Mouse (Mus musculus): ENCODE results near the gene Ripor2. TPM values are rescaled to one million over a fixed set of nuclear protein-coding genes. Genes with fewer than 3 reads are reported as not detected.
A peak's percentile ranks its signal among the peaks of the same experiment; 100 is the strongest.

Gene Ripor2
- 3.4 and 20.0 TPM in 2 replicates for total RNA-seq (2021)
- long read RNA-seq, experiment 1, partial matches to known transcripts = 0 of 2 reads
- long read RNA-seq, experiment 1, other reads (novel, unspliced or antisense) = 2 of 2 reads
- long read RNA-seq, experiment 2, partial matches to known transcripts = 0 of 3 reads
- long read RNA-seq, experiment 2, other reads (novel, unspliced or antisense) = 3 of 3 reads

- DNase-seq = no peak
Observed at GRCm38 (mm10) chr13:24581833-24582232, at the start of gene Ripor2. Ripor2 (plus strand) TSS chr13:24582189.

DNA sequence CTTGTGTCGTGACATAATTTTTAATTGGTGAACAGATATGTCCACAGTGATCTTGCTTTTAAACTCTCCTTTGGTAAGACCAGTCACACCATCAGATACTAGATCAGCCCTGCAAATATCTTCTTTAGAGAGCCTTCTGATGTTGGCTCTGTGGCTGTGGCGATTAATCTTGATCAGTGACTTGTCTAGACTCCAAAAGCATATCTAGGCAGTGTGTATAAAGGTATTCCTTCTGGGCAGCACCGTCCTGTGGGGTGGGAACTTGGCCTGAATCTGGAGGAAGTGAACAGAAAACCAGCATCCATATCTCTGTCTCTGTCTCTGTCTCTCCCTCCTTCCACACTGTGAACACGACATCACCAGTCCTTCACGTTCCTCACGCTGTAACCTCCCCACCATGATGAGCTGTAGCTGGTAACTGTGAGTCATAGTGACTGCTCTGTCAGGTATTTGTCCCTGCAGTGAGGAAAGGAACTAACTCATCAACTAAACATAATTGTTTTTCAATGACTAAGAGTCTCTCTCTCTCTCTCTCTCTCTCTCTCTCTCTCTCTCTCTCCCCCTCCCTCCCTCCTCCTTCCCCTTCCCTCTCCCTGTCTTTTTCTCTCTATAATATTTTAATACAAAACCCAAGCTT lies 45.3 kb upstream of the Ripor2 start:
- DNase-seq = peak; percentile 27

DNA sequence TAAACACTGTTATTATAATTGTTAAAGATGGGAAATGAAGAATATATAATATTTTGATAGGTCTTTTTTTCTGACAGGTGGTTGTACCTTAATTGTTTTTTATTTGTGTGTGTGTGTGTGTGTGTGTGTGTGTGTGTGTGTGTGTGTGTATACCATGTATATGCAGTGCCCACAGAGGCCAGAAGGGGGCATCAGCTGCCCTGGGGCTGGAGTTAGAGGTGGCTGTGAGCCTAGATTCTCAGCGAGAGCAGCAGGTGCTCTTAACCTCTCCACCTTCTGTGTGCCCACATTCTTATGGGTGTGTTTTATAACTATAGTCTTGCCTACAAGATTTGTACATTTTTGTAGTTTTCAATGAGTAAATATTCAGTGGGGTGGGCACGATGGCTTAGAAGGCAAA lies 44.0 kb upstream of the Ripor2 start:
- no peak for DNase-seq

GRCm38 (mm10) chr13:24538941-24539340 lies 43.0 kb upstream of the Ripor2 start:
- no peak for DNase-seq

DNA sequence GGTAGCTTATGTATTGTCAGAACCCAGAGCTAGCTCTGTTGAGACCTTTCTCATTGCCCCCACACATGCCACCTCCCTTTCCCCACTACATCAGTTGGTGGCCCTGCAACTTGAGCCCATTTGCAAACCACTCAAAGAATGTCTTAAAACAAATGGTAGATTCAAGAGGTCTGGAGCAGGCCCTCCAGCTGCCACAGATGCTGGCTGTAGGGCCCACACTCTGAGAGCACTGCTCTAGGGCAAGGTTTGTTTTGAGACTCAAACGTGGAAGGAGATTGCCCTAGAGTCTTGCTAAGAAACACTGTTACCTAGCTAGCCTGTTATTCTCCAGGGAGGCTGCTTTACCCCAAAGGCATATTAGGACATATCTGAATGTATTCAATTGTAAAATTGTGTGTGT lies 36.3 kb upstream of the Ripor2 start:
- no peak for DNase-seq

DNA sequence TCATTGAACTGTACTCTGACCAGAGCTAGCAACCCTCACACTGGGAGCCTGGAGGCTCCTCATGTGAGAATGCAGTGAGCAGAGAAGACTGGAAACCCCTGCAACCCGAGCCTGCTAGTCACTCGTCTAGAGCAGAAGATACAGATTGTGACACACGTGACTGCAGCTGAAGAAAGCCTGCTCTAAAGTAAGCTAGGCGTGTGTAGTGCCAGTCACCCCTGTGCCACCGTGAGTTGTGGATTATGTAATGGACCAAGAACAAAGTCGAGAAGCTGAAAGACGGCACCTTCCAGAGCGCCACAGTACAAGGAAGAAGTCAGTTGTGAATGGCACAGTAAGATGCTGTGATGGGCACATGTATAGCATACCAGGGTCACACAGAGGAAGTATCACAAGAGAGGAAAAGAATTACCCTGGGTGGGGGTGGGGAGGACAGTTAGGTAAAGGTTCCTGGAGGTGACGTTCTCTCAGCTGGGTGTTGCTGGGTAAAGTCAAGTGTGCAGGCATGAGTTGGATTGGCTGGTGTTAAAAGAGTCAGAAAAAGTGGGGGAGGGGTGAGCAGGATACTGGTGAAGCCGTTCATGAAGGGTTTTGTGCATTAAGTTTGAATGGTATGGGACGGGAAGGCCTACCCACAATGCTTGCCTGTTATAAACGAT lies 35.1 kb upstream of the Ripor2 start:
- DNase-seq = no peak

DNA sequence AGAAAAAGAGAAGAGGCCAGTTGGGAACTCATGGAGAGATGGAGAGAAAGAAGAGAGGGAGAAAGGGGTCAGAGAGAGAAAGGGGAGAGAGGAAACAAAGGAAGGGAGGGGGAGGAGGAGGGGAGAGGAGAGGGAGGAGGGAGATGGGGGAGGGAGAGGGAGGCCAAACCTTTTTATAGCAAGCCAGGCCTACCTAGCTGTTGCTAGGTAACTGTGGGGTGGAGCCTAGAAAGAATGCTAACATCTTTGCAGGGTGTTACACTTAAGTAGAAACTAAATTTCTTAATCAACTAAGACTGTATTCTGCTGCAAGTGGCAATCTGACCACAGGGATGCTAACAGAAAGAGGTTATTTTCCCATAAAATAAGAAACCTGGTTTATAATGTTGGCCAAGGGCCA lies 33.1 kb upstream of the Ripor2 start:
- DNase-seq = no peak

GRCm38 (mm10) chr13:24551100-24551931 lies 30.7 kb upstream of the Ripor2 start:
- DNase-seq = no peak

- no peak for DNase-seq
Observed at GRCm38 (mm10) chr13:24552039-24552438, 29.9 kb upstream of the Ripor2 start.

DNA sequence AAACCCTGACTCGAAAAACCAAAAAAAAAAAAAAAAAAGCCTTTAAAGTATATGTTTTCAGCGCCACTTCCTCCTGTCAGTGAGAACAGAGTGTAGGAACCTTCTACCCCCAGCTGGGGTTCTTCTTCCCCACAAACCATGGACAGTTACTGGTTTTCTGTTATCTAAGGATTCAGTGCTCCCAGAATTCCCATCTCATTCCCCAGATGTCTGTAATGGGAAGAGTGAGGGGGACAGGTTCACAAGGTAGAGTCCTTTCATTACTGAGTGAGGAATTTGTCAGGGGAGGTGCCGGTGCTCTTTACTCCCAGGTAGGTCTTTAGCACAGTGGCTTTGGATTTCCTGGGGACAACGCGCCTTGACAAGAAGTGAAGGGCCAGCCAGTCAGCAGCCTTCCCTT lies 20.6 kb upstream of the Ripor2 start:
- DNase-seq = no peak

GRCm38 (mm10) chr13:24564706-24565105 lies 17.3 kb upstream of the Ripor2 start:
- DNase-seq = no peak

- peak; percentile 36 for DNase-seq
Observed at GRCm38 (mm10) chr13:24565230-24565949, 16.6 kb upstream of the Ripor2 start.

DNA sequence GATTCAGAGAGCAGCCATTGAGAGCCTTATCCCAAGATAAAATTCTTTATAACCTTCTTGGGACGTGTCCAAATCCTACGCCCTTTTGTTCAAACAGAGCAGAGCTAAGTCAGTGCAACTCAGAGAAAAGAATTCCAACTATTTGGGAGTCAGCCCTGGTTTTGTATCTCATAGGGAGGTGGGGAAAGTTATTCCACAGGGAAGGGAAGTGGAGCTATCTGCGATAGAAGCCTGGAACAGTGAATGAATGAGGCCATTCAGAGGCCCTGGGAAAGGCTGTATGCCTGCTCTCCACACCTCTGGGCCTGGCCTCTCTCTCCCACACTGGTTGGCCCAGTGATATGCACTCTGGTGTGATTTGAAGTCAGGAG lies 16.1 kb upstream of the Ripor2 start:
- peak; percentile 15 for DNase-seq

GRCm38 (mm10) chr13:24567176-24567811 lies 14.7 kb upstream of the Ripor2 start:
- DNase-seq = no peak

- no peak for DNase-seq
Observed at GRCm38 (mm10) chr13:24569066-24569465, 12.9 kb upstream of the Ripor2 start.

DNA sequence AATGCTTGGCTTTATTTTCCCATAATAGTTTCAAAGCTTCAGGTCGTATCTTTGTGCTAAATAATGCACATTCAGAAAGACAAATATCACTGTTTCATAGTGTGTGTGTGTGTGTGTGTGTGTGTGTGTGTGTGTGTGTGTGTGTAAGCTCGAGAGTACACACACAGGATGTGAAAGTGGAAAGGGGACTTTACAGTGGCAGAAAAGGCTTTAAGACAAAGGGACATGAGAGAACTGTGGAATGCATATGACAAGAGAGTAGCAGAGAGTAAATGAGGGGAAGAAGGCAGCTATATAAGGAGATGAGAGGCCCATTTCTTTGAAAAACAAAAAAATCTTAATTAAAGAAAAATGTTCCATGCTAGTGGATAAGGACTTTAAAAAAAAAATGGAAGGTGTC lies 11.3 kb upstream of the Ripor2 start:
- DNase-seq = no peak

DNA sequence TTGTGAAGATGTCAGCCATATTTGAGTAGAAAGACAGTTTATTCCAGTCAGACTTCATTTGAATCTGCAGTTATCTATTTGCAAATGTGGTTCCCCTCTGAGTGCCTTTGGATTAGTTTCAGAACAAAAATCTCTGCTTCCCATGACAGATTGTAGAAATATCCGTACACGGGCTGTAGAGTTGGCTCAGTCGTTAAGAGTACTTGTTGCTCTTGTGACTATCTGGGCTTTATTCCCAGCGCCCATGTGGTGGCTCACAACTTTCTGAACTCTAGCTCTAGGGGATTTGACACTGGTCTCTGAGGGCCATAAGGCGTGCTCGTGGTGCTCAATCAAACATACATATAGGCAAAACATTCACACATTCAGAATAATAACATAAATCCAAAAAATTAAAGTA lies 10.1 kb upstream of the Ripor2 start:
- DNase-seq = no peak

- DNase-seq = no peak
Observed at GRCm38 (mm10) chr13:24575126-24575525, 6.9 kb upstream of the Ripor2 start.

GRCm38 (mm10) chr13:24576338-24577119 lies 5.5 kb upstream of the Ripor2 start:
- peak; percentile 15 for DNase-seq

- no peak for DNase-seq
Observed at GRCm38 (mm10) chr13:24578317-24578716, 3.7 kb upstream of the Ripor2 start.

DNA sequence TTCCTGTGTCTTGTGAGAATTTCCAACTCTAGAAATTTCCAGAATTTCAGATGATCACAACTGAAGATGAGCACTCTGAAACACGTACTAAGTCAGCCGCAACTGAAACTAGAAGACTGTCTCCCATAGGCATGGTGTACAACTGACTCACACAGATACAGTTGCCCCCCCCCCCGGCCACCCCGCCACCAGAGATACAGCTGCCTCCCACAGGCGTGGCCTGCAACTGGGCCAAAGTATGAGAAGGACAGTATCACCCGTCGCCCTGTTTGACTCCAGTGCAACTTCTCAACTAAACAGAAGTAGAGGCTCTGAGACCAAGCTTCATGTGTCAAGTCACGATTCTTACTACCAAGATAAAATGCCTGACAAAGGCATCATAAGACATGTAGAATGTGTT lies 1.2 kb upstream of the Ripor2 start:
- no peak for DNase-seq

Measured in adrenal gland, postnatal 14 days (tissue).